ENCODE assay signal across 8 mouse cellular contexts in the genomic region with DNA sequence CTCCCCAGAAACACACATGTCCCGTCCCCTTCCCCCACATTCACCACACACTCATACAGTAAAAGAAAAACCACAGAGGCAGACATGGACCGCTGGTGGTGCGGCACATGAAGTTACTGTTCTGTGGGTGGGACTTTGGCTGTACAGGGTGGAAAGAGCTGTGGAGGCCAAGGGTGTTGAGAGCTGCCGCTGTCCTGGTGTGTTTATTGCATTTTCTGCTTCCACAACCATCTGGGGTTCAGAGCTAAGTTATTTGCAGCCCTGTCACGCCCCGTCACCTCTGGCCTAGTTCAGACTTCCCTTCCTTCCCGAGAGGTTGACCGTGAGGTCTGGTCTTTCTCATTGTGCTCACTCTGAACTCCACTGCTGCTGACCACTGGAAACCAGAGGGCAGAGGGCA. TPM values are rescaled to one million over a fixed set of nuclear protein-coding genes. Genes with fewer than 3 reads are reported as not detected.
A peak's percentile ranks its signal among the peaks of the same experiment; 100 is the strongest.
DNase-seq lines count a peak whose midpoint lies in the region; ATAC-seq and TF ChIP-seq lines count a peak whose summit lies in the region.

No protein-coding gene starts in this region.

- peak; percentile 53 for DNase-seq in gastrocnemius, adult 18-20 months (ENCODE audit: low spot score)
- no peak for DNase-seq in gastrocnemius, postnatal 10 days
- DNase-seq in stomach, postnatal 0 days (ENCODE audit: low spot score): peak; percentile 65
- no peak for DNase-seq in left cerebral cortex, postnatal 4 days
- no peak for DNase-seq in urinary bladder, postnatal 25 days (ENCODE audit: low spot score)

- no peaks in the 10 kb centered on the region for H3K9me3 ChIP-seq in embryonic facial prominence, embryonic 12.5 days
- H3K9me3 ChIP-seq in intestine, embryonic 15.5 days: no peaks in the 10 kb centered on the region
- H3K9me3 ChIP-seq in liver, embryonic 15.5 days (replicated peaks): no peaks in the 10 kb centered on the region
- no peaks in the 10 kb centered on the region for H3K9me3 ChIP-seq in stomach, postnatal 0 days (ENCODE audit: control insufficient read depth, low read length)

- TF ChIP-seq EP300 in stomach, postnatal 0 days (optimal IDR thresholded peaks at IDR 0.05): no peak

- no peaks in the 10 kb centered on the region for H3K4me1 ChIP-seq in embryonic facial prominence, embryonic 12.5 days
- H3K4me1 ChIP-seq in intestine, embryonic 15.5 days (replicated peaks): peaks cover 4% of the 10 kb centered on the region
- peaks cover 3% of the 10 kb centered on the region; the same call in 1 of the 2 replicates for H3K4me1 ChIP-seq in liver, embryonic 15.5 days (replicated peaks)
- H3K4me1 ChIP-seq in stomach, postnatal 0 days (replicated peaks; ENCODE audit: control insufficient read depth, insufficient read depth): no peaks in the 10 kb centered on the region; the same call in 1 of the 2 replicates

- H3K4me3 ChIP-seq in embryonic facial prominence, embryonic 12.5 days: no peak overlapping the region
- H3K4me3 ChIP-seq in intestine, embryonic 15.5 days (replicated peaks): no peak overlapping the region
- no peak overlapping the region for H3K4me3 ChIP-seq in liver, embryonic 15.5 days (replicated peaks)
- no peak overlapping the region for H3K4me3 ChIP-seq in stomach, postnatal 0 days (ENCODE audit: low read depth, low read length)

- 35% methylated on average over 8 of the region's 8 CpGs for WGBS in embryonic facial prominence, embryonic 12.5 days
- 23% methylated on average over 8 of the region's 8 CpGs for WGBS in intestine, embryonic 15.5 days
- 12% methylated on average over 8 of the region's 8 CpGs for WGBS in liver, embryonic 15.5 days (ENCODE audit: insufficient replicate concordance)
- WGBS in stomach, postnatal 0 days: 36% methylated on average over 8 of the region's 8 CpGs

- H3K36me3 ChIP-seq in embryonic facial prominence, embryonic 12.5 days: no peaks in the 10 kb centered on the region
- no peaks in the 10 kb centered on the region for H3K36me3 ChIP-seq in intestine, embryonic 15.5 days
- no peaks in the 10 kb centered on the region for H3K36me3 ChIP-seq in liver, embryonic 15.5 days (replicated peaks)
- no peaks in the 10 kb centered on the region for H3K36me3 ChIP-seq in stomach, postnatal 0 days (ENCODE audit: control insufficient read depth, insufficient read depth, low read length)

- no peaks in the 10 kb centered on the region for H3K27me3 ChIP-seq in embryonic facial prominence, embryonic 12.5 days
- H3K27me3 ChIP-seq in intestine, embryonic 15.5 days (replicated peaks): no peaks in the 10 kb centered on the region
- H3K27me3 ChIP-seq in liver, embryonic 15.5 days: no peaks in the 10 kb centered on the region
- H3K27me3 ChIP-seq in stomach, postnatal 0 days (ENCODE audit: control insufficient read depth, insufficient read depth, low read length): no peaks in the 10 kb centered on the region

- no peak overlapping the region for H3K4me2 ChIP-seq in embryonic facial prominence, embryonic 12.5 days (replicated peaks)
- H3K4me2 ChIP-seq in intestine, embryonic 15.5 days (replicated peaks): peak overlapping the region; percentile 20
- H3K4me2 ChIP-seq in liver, embryonic 15.5 days: peak overlapping the region; percentile 13; the same call in 1 of the 2 replicates
- no peak overlapping the region for H3K4me2 ChIP-seq in stomach, postnatal 0 days (replicated peaks; ENCODE audit: low read depth)

- H3K9ac ChIP-seq in embryonic facial prominence, embryonic 12.5 days: no peak overlapping the region
- no peak overlapping the region for H3K9ac ChIP-seq in intestine, embryonic 15.5 days
- no peak overlapping the region for H3K9ac ChIP-seq in liver, embryonic 15.5 days
- H3K9ac ChIP-seq in stomach, postnatal 0 days (ENCODE audit: low read length): no peak overlapping the region

- no peak for ATAC-seq in embryonic facial prominence, embryonic 12.5 days (ENCODE audit: insufficient number of reproducible peaks, insufficient read depth, low FRiP score, low TSS enrichment)
- ATAC-seq in intestine, embryonic 15.5 days: peak; percentile 61; the same call in 1 of the 2 replicates
- peak; percentile 66; the same call in 1 of the 2 replicates for ATAC-seq in liver, embryonic 15.5 days (ENCODE audit: insufficient read depth)
- peak; percentile 55 for ATAC-seq in stomach, postnatal 0 days (ENCODE audit: low FRiP score, low TSS enrichment)

- H3K27ac ChIP-seq in embryonic facial prominence, embryonic 12.5 days: 0 out of 2 replicates have a peak overlapping the region, but pooled peaks have one; percentile 30
- 0 out of 2 replicates have a peak overlapping the region, but pooled peaks have one; percentile 10 for H3K27ac ChIP-seq in intestine, embryonic 15.5 days
- H3K27ac ChIP-seq in liver, embryonic 15.5 days (replicated peaks): peak overlapping the region; percentile 45
- peak overlapping the region; percentile 13; the same call in 1 of the 2 replicates for H3K27ac ChIP-seq in stomach, postnatal 0 days (replicated peaks)

- intact Hi-C loops in left cerebral cortex, postnatal 4 days (cut with DNase I): no loop called here

- TF ChIP-seq CTCF in stomach, postnatal 0 days (IDR thresholded peaks at IDR 0.05; ENCODE audit: low read depth): no peak

RNA-seq across cellular contexts. Expression of a gene that starts 17.6 kb away (rescaled TPM):
- 1 to 10 TPM; 3.5 to 4.1 TPM for total RNA-seq in gastrocnemius, adult 18-20 months (2021)
- 10 to 100 TPM; 16.6 to 17.3 TPM for total RNA-seq in gastrocnemius, postnatal 10 days (2021)
- 7.1 and 8.9 TPM in 2 replicates for polyA plus RNA-seq in embryonic facial prominence, embryonic 12.5 days (2016; fragmentation: Nextera tagmentation; extraction: Ambion mirVana)
- polyA plus RNA-seq in intestine, embryonic 15.5 days (2015; fragmentation: Nextera tagmentation; extraction: Ambion mirVana): 13.1 and 14.7 TPM in 2 replicates
- 6.0 and 7.8 TPM in 2 replicates for polyA plus RNA-seq in liver, embryonic 15.5 days (2015; fragmentation: Nextera tagmentation; extraction: Ambion mirVana)
- polyA plus RNA-seq in stomach, postnatal 0 days (2015; fragmentation: Nextera tagmentation; extraction: Ambion mirVana): 12.6 and 13.7 TPM in 2 replicates
- total RNA-seq in left cerebral cortex, postnatal 4 days (2021): 10 to 100 TPM in 1 of 2 experiments, 1 to 10 TPM in 1; 8.3 to 11.5 TPM

RNA-seq across cellular contexts. Expression of a gene that starts 31.0 kb away (rescaled TPM):
- 1 to 10 TPM; 6.6 to 6.9 TPM for total RNA-seq in gastrocnemius, adult 18-20 months (2021)
- 10 to 100 TPM; 31.8 to 37.4 TPM for total RNA-seq in gastrocnemius, postnatal 10 days (2021)
- 5.7 and 6.7 TPM in 2 replicates for polyA plus RNA-seq in embryonic facial prominence, embryonic 12.5 days (2016; fragmentation: Nextera tagmentation; extraction: Ambion mirVana)
- 6.3 and 6.6 TPM in 2 replicates for polyA plus RNA-seq in intestine, embryonic 15.5 days (2015; fragmentation: Nextera tagmentation; extraction: Ambion mirVana)
- polyA plus RNA-seq in liver, embryonic 15.5 days (2015; fragmentation: Nextera tagmentation; extraction: Ambion mirVana): 1.9 and 2.0 TPM in 2 replicates
- 9.0 and 11.0 TPM in 2 replicates for polyA plus RNA-seq in stomach, postnatal 0 days (2015; fragmentation: Nextera tagmentation; extraction: Ambion mirVana)
- total RNA-seq in left cerebral cortex, postnatal 4 days (2021): 1 to 10 TPM; 7.2 to 7.4 TPM

RNA-seq across cellular contexts. Expression of a gene that starts 40.2 kb away (rescaled TPM):
- total RNA-seq in gastrocnemius, adult 18-20 months (2021): 10 to 100 TPM; 10.7 to 11.9 TPM
- 10 to 100 TPM; 13.1 to 14.9 TPM for total RNA-seq in gastrocnemius, postnatal 10 days (2021)
- 33.4 and 35.5 TPM in 2 replicates for polyA plus RNA-seq in embryonic facial prominence, embryonic 12.5 days (2016; fragmentation: Nextera tagmentation; extraction: Ambion mirVana)
- polyA plus RNA-seq in intestine, embryonic 15.5 days (2015; fragmentation: Nextera tagmentation; extraction: Ambion mirVana): 39.7 and 44.3 TPM in 2 replicates
- polyA plus RNA-seq in liver, embryonic 15.5 days (2015; fragmentation: Nextera tagmentation; extraction: Ambion mirVana): 9.9 and 10.8 TPM in 2 replicates
- 32.3 and 33.9 TPM in 2 replicates for polyA plus RNA-seq in stomach, postnatal 0 days (2015; fragmentation: Nextera tagmentation; extraction: Ambion mirVana)
- total RNA-seq in left cerebral cortex, postnatal 4 days (2021): 10 to 100 TPM; 39.7 to 42.3 TPM

RNA-seq across cellular contexts. Expression of a gene that starts 57.2 kb away (rescaled TPM):
- 10 to 100 TPM; 15.8 to 17.1 TPM for total RNA-seq in gastrocnemius, adult 18-20 months (2021)
- 10 to 100 TPM; 10.7 to 18.2 TPM for total RNA-seq in gastrocnemius, postnatal 10 days (2021)
- polyA plus RNA-seq in embryonic facial prominence, embryonic 12.5 days (2016; fragmentation: Nextera tagmentation; extraction: Ambion mirVana): 1.4 and 2.7 TPM in 2 replicates
- 153 and 171 TPM in 2 replicates for polyA plus RNA-seq in intestine, embryonic 15.5 days (2015; fragmentation: Nextera tagmentation; extraction: Ambion mirVana)
- 42.7 and 43.9 TPM in 2 replicates for polyA plus RNA-seq in liver, embryonic 15.5 days (2015; fragmentation: Nextera tagmentation; extraction: Ambion mirVana)
- polyA plus RNA-seq in stomach, postnatal 0 days (2015; fragmentation: Nextera tagmentation; extraction: Ambion mirVana): 142 and 144 TPM in 2 replicates
- 1 to 10 TPM; 5.0 to 6.2 TPM for total RNA-seq in left cerebral cortex, postnatal 4 days (2021)

Comparison
In these comparisons a context has a peak if more than half of its experiments do, and no peak if none do; other contexts are left out.
1. DNase-seq: peak in gastrocnemius, adult 18-20 months (single experiment) and stomach, postnatal 0 days (single experiment); none in gastrocnemius, postnatal 10 days (single experiment), left cerebral cortex, postnatal 4 days (single experiment) and urinary bladder, postnatal 25 days (single experiment).
2. H3K4me2 ChIP-seq: peak in intestine, embryonic 15.5 days (single experiment) and liver, embryonic 15.5 days (single experiment); none in embryonic facial prominence, embryonic 12.5 days (single experiment) and stomach, postnatal 0 days (single experiment).
3. Peak in every context shown above with its lines, with median percentiles within 50 percentile points of each other: H3K27ac ChIP-seq.